Mouse (Mus musculus) layer of hippocampus, adult 9-10 months (tissue): ENCODE data around the gene Slc26a11.

Experiments
- DNase-seq: peaks from one replicate; pipeline ENCODE4 v3.0.0; 2022; ENCODE audit warnings: low spot score

Gene Slc26a11

DNA sequence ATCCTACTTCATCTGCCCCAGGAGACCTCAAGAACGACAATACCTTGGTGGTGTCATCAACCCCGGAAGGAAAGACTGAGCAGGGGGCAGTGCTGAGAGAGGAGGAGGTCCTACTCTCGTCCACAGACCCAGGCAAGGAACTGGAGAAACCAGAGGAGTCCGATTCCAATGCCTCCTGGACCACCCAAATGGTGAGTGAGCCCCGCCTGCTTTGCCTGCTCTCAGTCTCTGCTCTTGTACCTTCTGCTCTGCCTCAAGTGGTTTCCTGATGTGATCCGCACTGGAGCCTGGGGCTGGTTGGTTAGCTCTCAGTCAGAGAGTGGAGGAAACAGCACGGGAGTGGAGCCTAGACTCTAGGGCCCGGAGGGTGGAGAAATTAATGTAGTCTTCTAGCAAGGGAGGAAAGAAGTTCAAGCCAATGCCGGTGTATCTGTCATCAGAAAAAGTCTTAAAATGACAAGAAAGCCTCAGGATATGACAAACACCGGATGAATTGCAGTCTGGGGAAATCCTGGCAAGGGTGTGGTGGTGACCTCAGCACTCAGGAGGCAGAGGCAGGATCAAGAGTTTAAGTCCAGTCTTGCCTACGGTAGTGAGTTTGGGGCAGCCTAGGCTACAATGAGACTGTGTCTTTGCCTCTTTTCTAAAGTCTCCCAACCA is 47.3 kb downstream of the Slc26a11 start:
- no peak for DNase-seq

DNA sequence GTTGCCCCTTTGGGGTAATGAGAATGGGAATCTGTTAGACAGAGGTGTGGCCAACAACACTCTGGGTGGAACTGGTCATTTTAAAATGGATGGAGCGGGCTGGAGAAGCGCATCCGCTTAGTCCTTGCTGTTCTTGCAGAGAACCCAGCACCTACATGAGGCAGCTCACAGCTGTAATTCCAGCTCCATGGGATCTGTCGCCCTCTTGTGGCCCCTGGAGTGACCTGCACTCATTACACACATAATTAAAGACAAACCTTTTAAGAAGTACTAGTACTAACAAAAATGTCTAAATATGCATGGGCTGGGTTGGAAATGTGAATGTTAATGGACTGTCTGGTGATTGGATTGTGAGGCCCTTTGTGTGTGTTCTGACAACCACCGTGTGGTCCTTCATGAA is 49.3 kb downstream of the Slc26a11 start:
- DNase-seq = no peak

DNA sequence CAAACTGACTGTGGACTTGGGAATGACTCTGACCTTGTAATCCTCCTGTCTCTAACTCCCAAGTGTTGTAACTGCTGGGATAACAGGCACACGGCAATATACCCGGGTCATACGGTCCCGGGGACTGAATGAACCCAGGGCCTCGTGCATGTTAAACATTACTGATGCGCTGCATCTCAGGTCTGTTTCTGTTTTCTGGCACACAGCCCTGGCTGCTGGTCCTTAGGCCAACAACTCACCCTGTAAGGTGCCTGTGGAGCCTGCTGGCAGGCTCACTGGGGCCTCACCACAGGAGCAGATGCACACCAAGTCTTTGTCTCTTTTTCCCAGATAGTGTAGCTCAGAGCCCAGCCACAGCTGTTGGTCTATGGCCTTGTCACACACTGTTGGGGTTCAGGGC is 52.0 kb downstream of the Slc26a11 start:
- DNase-seq = no peak

DNA sequence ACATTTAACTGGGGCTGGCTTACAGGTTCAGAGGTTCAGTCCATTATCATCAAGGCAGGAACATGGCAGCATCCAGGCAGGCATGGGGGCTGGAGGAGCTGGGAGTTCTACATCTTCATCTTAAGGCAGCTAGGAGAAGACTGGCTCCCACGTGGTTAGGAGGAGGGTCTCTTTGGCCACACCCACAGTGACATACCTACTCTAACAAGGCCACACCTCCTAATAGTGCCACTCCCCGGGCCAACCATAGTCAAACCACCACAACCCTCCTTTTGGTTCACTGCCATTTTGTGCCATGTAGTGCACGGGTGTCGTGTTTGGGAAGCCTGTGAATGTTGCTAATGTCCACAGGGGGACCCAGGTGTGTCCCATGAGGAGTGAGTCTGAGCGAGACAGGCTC is 52.6 kb downstream of the Slc26a11 start:
- DNase-seq = no peak

DNA sequence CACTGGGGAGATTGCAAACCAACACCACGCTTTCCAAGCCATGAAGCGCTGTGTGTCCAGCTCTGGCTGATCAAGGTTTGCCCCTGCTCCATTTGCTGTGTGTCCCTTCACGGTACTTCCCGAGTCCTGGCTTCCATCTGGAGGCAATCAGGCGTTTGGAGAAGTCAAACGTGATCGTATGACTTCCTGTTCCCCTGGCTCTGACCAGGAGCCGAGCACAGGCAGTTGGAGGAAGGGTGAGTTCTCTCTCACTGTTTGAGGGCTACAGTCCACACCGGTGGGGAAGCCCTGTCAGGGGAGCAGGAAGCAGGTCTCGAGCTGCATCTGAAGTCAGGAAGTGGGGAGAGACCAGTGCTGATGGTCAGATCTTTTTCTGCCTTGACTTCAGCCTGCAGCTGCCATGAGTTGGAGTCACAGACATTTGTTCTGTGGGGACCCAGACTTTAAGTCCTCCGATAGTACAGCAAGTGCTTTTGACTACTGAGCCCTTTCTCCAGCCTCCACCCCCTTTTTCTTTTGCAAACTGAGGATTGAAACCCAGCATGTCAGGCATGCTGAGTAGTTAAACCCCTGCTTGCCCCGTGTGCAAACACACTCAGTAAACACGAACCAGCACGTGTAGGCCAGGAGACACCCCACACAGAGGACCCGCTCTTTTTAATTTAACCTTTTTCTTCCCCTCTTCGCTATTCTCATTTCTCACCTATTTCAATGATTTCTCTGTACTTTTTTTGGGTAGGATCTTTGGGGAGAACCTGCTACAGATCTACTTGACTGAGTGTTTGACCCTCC is 64.2 kb downstream of the Slc26a11 start:
- DNase-seq = no peak

DNA sequence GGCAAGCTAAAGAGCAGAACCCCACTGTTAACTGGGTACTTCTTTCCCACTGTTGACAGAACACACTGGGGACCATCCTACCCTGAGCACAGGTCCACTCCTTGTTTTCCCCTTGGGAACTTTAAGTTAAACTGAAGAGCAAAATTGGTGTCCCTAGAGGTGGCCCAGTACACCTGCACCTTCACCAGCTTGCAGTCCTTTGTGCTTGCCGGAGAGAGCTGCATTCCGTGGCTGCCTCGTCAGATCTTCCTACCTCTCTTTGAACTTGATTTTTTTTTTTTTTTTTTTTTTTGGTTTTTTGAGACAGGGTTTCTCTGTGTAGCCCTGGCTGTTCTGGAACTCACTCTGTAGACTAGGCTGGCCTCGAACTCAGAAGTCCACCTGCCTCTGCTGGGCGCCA is 65.1 kb downstream of the Slc26a11 start:
- no peak for DNase-seq

DNA sequence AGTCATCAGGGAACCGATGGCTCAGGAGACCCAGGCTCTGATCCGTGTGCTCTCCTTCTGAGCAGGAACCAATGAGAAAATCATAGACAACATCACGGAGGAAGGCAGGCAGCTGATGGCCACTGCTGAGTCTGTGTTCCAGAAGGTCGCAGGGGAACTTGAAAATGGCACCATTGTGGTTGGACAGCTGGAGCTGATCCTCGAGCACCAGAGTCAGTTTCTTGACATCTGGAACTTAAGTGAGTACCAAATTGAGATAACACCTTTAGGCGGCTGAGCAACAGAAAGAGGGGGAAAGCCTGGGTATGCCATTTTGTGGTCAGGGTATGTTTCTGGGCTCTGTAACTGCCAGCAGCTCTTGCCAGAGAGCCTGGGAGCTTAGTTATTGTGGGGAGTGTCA is 72.1 kb downstream of the Slc26a11 start:
- no peak for DNase-seq

DNA sequence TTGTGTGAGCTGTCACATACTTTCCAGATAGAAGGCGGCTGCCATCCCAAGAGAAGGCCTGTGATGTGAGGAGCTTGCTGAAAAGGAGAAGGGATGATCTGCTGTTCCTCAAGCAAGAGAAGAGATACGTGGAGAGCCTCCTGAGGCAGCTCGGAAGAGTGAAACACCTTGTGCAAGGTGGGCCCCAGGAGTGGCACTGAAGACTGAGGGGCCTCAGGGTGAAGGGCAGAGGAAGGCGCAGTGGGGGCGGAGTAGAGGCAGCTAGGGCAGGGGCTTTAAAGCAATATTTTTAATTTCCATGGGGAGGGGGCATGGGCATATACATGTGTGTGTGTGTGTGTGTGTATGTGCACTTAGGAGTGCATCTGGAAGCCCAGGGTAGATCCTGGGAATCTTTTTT is 72.6 kb downstream of the Slc26a11 start:
- no peak for DNase-seq

DNA sequence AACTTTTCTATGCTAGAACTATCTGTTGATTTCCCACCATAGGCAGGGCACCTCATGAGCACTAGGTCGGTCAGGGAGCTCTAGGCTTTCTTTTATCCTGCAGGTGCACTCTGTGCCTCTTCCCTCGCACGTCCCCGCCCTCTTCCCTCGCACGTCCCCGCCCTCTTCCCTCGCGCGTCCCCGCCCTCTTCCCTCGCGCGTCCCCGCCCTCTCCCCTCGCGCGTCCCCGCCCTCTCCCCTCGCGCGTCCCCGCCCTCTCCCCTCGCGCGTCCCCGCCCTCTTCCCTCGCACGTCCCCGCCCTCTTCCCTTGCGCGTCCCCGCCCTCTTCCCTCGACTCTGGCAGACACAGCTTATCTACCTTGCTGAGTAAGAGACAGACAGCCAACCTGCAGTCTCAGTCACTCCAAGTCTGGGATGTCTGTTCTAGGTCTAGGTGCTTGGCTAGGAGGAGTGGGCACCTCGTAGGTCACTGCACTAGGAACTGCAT is 73.3 kb downstream of the Slc26a11 start:
- no peak for DNase-seq
